Mouse (Mus musculus): Measurements from ENCODE around the gene BC051019. TPM values are rescaled to one million over a fixed set of nuclear protein-coding genes. Genes with fewer than 3 reads are reported as not detected.
A peak's percentile ranks its signal among the peaks of the same experiment; 100 is the strongest.

The BC051019 gene
- polyA plus RNA-seq, 1 experiment from 2014 or later, result 4.6 TPM

DNA sequence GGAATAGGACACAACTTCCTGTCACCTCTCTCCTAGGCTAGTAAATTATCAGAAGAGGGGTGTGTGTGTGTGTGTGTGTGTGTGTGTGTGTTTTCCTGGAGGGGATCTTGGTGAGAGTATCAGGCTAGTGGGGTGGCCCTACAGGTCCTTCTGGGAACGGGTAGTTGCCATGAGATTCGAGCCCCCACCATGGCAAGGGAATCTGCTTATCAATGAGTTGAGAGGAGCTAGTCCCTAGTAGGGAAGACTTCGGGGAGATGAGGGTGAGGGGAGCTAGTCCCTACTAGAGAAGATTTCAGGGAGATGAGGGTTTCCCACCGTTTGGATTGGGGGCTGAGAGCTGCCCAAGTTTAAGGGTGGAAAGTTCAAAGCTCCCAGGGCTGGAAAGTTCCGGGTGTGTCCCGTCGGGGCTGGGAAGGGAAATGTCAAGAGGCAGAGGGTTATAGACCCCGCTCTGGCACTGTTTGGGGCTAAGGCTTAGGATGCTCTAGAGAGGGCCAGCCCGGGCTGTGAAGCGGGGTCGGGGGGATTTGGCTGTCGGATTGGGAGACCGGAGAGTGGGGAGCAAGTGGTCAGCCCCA, 27.9 kb upstream of the BC051019 start:
- ATAC-seq (ENCODE audit: low read depth) (no peak), DNase-seq (ENCODE audit: low spot score) (no peak)
- Histone ChIP-seq H3K4me3 (ENCODE audit: low read depth, low read length) (peak overlapping the region; percentile 69), H3K9me3 (ENCODE audit: control insufficient read depth, low read length) (no peaks in the 10 kb centered on the region), H3K27me3 (replicated peaks; ENCODE audit: control insufficient read depth, insufficient read depth, low read length) (no peaks in the 10 kb centered on the region), H3K36me3 (ENCODE audit: control insufficient read depth, insufficient read depth, low read length) (peaks cover 4% of the 10 kb centered on the region; the same call in 1 of the 2 replicates), H3K27ac (replicated peaks; ENCODE audit: low read depth, low read length) (peak overlapping the region; percentile 83), H3K4me1 (ENCODE audit: control insufficient read depth, insufficient read depth, low read length) (peaks cover 16% of the 10 kb centered on the region), H3K9ac (ENCODE audit: low read depth, low read length) (peak overlapping the region; percentile 80), H3K4me2 (ENCODE audit: low read depth, low read length) (peak overlapping the region; percentile 67)
- WGBS, result 3% methylated on average over 13 of the region's 13 CpGs

DNA sequence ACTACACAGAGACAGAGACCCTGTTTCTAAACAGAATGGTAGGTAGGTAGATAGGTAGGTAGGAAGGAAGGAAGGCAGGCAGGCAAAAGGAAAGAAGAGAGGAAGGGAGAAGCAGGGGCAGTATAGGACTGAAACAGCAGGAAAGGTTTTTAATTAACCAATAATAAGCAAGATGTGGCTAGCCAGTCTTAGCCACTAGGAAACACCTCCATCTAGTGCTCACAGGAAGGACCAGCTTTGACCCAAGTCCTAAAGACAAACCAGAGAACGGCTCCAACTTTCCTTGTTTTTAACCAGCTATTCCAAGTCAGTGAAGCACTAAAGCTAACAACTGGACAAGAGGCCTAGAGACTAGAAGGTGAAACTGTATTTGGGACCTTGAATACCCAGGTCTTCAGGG, 24.1 kb upstream of the BC051019 start:
- Histone ChIP-seq H3K9ac (ENCODE audit: low read depth, low read length) (no peak overlapping the region), H3K4me1 (ENCODE audit: control insufficient read depth, insufficient read depth, low read length) (peaks cover 4% of the 10 kb centered on the region; the same call in 1 of the 2 replicates), H3K9me3 (ENCODE audit: control insufficient read depth, low read length) (no peaks in the 10 kb centered on the region), H3K27me3 (replicated peaks; ENCODE audit: control insufficient read depth, insufficient read depth, low read length) (no peaks in the 10 kb centered on the region), H3K4me2 (ENCODE audit: low read depth, low read length) (no peak overlapping the region), H3K4me3 (ENCODE audit: low read depth, low read length) (no peak overlapping the region), H3K27ac (replicated peaks; ENCODE audit: low read depth, low read length) (no peak overlapping the region), H3K36me3 (ENCODE audit: control insufficient read depth, insufficient read depth, low read length) (peaks cover 32% of the 10 kb centered on the region)
- ATAC-seq (ENCODE audit: low read depth) (no peak), DNase-seq (ENCODE audit: low spot score) (no peak)
- WGBS, result 44% methylated on average over 1 of the region's 1 CpGs

DNA sequence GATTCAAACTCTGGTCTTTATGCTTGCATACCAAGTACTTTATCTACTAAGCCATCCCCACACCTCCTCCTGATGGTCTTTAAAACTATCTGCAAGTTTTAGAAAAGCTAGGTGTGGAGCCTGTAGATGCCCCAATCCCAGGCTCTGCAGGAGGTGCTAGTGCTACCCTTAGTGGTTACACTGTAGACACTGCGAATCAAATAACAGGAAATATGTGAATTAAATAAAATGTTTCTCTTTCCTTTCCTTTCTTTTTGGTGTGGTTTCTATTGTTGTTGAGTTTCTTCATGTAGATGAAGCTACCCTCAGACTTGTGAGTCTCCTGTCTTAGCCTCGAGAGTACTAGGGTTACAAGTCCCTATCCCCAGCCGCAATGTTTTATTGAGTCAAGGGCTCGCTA, 18.1 kb upstream of the BC051019 start:
- H3K27me3 ChIP-seq (replicated peaks; ENCODE audit: control insufficient read depth, insufficient read depth, low read length), result no peaks in the 10 kb centered on the region
- ATAC-seq (ENCODE audit: low read depth) (no peak), DNase-seq (ENCODE audit: low spot score) (no peak)
- H3K4me3 ChIP-seq (ENCODE audit: low read depth, low read length), result no peak overlapping the region
- H3K9me3 ChIP-seq (ENCODE audit: control insufficient read depth, low read length), result no peaks in the 10 kb centered on the region
- H3K4me2 ChIP-seq (ENCODE audit: low read depth, low read length), result no peak overlapping the region
- WGBS, result 88% methylated on average over 4 of the region's 4 CpGs
- no peak overlapping the region for H3K9ac ChIP-seq (ENCODE audit: low read depth, low read length)
- peaks cover 60% of the 10 kb centered on the region for H3K36me3 ChIP-seq (ENCODE audit: control insufficient read depth, insufficient read depth, low read length)
- H3K27ac ChIP-seq (replicated peaks; ENCODE audit: low read depth, low read length), result no peak overlapping the region
- H3K4me1 ChIP-seq (ENCODE audit: control insufficient read depth, insufficient read depth, low read length), result no peaks in the 10 kb centered on the region

DNA sequence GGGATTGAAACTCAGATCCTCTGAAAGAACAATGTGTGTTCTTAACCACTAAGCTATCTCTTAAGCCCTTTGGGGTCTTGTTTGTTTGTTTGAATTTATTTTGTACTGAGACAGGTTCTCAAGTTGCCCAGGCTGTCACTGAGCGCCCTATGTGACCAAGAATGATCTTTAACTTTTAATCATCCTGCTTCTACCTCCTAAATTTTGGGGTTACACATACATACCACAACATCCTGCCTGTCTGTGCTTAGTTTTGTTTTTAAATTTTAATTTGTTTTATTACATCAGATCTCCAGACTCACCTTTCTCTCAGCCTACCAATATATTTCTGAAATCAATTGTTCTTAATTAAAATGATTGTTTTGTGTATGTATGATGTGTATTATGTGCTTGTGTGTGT, 17.4 kb upstream of the BC051019 start:
- H3K36me3 ChIP-seq (ENCODE audit: control insufficient read depth, insufficient read depth, low read length), result peaks cover 60% of the 10 kb centered on the region
- no peaks in the 10 kb centered on the region for H3K4me1 ChIP-seq (ENCODE audit: control insufficient read depth, insufficient read depth, low read length)
- H3K4me3 ChIP-seq (ENCODE audit: low read depth, low read length), result no peak overlapping the region
- no peaks in the 10 kb centered on the region for H3K27me3 ChIP-seq (replicated peaks; ENCODE audit: control insufficient read depth, insufficient read depth, low read length)
- H3K27ac ChIP-seq (replicated peaks; ENCODE audit: low read depth, low read length), result no peak overlapping the region; the same call in 1 of the 2 replicates
- no peaks in the 10 kb centered on the region for H3K9me3 ChIP-seq (ENCODE audit: control insufficient read depth, low read length)
- H3K4me2 ChIP-seq (ENCODE audit: low read depth, low read length), result no peak overlapping the region
- no peak for DNase-seq (ENCODE audit: low spot score)
- no peak for ATAC-seq (ENCODE audit: low read depth)
- 86% methylated on average over 1 of the region's 1 CpGs for WGBS
- no peak overlapping the region for H3K9ac ChIP-seq (ENCODE audit: low read depth, low read length)

DNA sequence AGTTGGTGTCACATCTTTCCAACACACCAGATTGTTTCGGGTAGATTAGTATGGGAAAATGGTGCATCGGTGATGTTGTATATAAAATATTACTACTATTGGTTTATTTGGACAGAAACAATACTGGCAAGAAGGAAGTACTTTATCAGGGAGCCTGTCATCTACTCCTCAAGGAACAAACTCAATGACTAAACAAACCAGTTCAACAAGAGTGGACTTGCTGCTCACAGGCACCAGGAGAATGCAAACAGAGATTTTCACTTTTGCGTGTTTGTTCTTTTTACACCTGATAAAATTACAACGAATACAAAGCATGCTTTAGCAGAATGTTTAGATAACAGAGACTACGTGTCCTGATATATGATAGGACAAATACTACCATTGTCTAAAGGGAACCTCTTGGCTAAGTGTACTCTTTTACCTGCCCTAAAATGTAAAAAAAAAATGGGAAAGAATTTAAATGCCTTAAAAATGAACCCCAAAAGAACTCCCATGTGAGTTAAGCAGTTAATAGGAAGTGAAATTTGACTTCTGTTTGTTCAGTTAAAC, 16.2 kb upstream of the BC051019 start:
- no peaks in the 10 kb centered on the region for H3K27me3 ChIP-seq (replicated peaks; ENCODE audit: control insufficient read depth, insufficient read depth, low read length)
- H3K4me2 ChIP-seq (ENCODE audit: low read depth, low read length), result no peak overlapping the region
- H3K4me3 ChIP-seq (ENCODE audit: low read depth, low read length), result no peak overlapping the region
- 77% methylated on average over 5 of the region's 5 CpGs for WGBS
- no peak overlapping the region for H3K9ac ChIP-seq (ENCODE audit: low read depth, low read length)
- H3K9me3 ChIP-seq (ENCODE audit: control insufficient read depth, low read length), result no peaks in the 10 kb centered on the region
- peak; percentile 76; the same call in 1 of the 2 replicates for ATAC-seq (ENCODE audit: low read depth)
- 0 out of 2 replicates have a peak overlapping the region, but pooled peaks have one; percentile 44 for H3K27ac ChIP-seq (replicated peaks; ENCODE audit: low read depth, low read length)
- H3K36me3 ChIP-seq (ENCODE audit: control insufficient read depth, insufficient read depth, low read length), result peaks cover 56% of the 10 kb centered on the region
- DNase-seq (ENCODE audit: low spot score), result peak; percentile 75
- H3K4me1 ChIP-seq (ENCODE audit: control insufficient read depth, insufficient read depth, low read length), result no peaks in the 10 kb centered on the region

DNA sequence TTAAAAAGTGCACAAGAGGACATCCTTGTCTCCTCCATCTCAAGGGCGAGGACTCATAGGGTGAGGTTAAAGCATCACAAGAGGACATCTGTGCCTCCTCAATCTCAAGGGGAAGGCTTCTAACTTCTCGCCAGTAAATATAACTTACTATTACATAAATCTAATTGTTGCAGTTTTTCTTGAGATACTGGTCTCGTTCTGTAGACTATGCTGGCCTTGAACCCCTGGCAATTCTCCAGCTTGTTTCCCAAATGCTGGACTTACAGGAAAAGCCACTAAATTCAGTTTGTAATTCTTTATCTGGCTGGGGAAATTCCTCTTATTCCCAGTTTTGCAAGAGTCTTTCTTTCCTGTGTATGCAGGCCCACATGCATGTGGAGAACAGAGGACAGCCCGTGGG, 11.2 kb upstream of the BC051019 start:
- peaks cover 12% of the 10 kb centered on the region; the same call in 1 of the 2 replicates for H3K4me1 ChIP-seq (ENCODE audit: control insufficient read depth, insufficient read depth, low read length)
- DNase-seq (ENCODE audit: low spot score) (no peak), ATAC-seq (ENCODE audit: low read depth) (no peak)
- H3K27ac ChIP-seq (replicated peaks; ENCODE audit: low read depth, low read length), result no peak overlapping the region
- H3K9me3 ChIP-seq (ENCODE audit: control insufficient read depth, low read length), result no peaks in the 10 kb centered on the region
- 84% methylated on average over 4 of the region's 4 CpGs for WGBS
- no peak overlapping the region for H3K9ac ChIP-seq (ENCODE audit: low read depth, low read length)
- H3K36me3 ChIP-seq (ENCODE audit: control insufficient read depth, insufficient read depth, low read length), result peaks cover 29% of the 10 kb centered on the region
- no peak overlapping the region for H3K4me3 ChIP-seq (ENCODE audit: low read depth, low read length)
- no peaks in the 10 kb centered on the region for H3K27me3 ChIP-seq (replicated peaks; ENCODE audit: control insufficient read depth, insufficient read depth, low read length)
- H3K4me2 ChIP-seq (ENCODE audit: low read depth, low read length), result no peak overlapping the region

DNA sequence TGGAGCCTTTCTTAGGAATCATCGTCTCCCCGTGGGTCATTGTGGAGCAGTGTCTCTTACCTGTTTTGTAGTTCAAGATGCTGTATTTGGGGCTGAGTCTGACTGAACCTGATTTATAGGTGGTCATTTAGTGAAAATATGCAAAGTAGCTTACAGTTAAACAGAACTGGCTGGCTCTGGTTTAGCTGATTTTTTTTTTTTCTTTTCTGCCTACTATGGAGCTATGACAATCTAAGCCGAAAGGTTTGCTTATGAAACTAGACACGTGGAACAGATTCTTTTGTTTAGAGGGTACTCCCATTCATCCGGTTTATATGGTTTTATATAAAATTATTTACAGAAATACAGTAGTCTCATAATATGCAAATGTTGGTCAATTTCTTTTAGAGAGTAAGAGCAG, 8.0 kb upstream of the BC051019 start, which contains the start of gene Ascl3:
TSS of gene Ascl3 (minus strand) at position 101 of the 400 bp plus-strand sequence.
- no peak within 1 kb of the TSS for H3K4me3 ChIP-seq (ENCODE audit: low read depth, low read length)
- no peaks in the 10 kb centered on the region for H3K27me3 ChIP-seq (replicated peaks; ENCODE audit: control insufficient read depth, insufficient read depth, low read length)
- H3K9me3 ChIP-seq (ENCODE audit: control insufficient read depth, low read length), result no peaks in the 10 kb centered on the region
- DNase-seq (ENCODE audit: low spot score), result no peak
- no peak for ATAC-seq (ENCODE audit: low read depth)
- peaks cover 11% of the 10 kb centered on the region for H3K36me3 ChIP-seq (ENCODE audit: control insufficient read depth, insufficient read depth, low read length)
- no peak within 1 kb of the TSS for H3K9ac ChIP-seq (ENCODE audit: low read depth, low read length)
- H3K4me1 ChIP-seq (ENCODE audit: control insufficient read depth, insufficient read depth, low read length), result peaks cover 12% of the 10 kb centered on the region; the same call in 1 of the 2 replicates
- H3K27ac ChIP-seq (replicated peaks; ENCODE audit: low read depth, low read length), result no peak within 1 kb of the TSS
- no peak within 1 kb of the TSS for H3K4me2 ChIP-seq (ENCODE audit: low read depth, low read length)
- WGBS, result 71% methylated on average over 5 of the region's 5 CpGs

DNA sequence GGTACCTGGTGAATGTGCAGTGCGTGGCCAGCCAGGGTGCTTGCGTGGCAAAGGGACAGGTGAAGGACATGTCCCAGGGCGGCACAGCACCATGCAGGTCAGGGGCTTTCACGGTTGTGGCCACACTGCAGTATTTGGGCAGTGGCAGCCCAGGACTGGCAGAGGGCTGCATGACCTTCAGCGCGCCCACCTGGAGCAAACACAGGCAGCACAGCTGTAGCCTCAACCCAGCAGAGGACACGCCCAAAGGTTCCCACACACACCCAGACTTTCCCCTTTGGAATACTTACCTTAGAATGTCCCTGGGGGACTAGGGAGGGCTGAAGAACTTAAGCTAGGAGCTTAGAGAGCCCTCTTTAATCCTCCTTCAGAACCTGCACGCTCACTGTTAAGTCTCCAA, 536 bp downstream of the BC051019 start:
- Histone ChIP-seq H3K4me2 (ENCODE audit: low read depth, low read length) (no peak overlapping the region), H3K9ac (ENCODE audit: low read depth, low read length) (no peak overlapping the region), H3K27me3 (replicated peaks; ENCODE audit: control insufficient read depth, insufficient read depth, low read length) (no peaks in the 10 kb centered on the region), H3K9me3 (ENCODE audit: control insufficient read depth, low read length) (0 out of 2 replicates have a peak, but pooled peaks cover 4% of the 10 kb centered on the region), H3K4me1 (ENCODE audit: control insufficient read depth, insufficient read depth, low read length) (no peaks in the 10 kb centered on the region), H3K27ac (replicated peaks; ENCODE audit: low read depth, low read length) (no peak overlapping the region), H3K36me3 (ENCODE audit: control insufficient read depth, insufficient read depth, low read length) (no peaks in the 10 kb centered on the region), H3K4me3 (ENCODE audit: low read depth, low read length) (no peak overlapping the region)
- 91% methylated on average over 7 of the region's 8 CpGs for WGBS
- DNase-seq (ENCODE audit: low spot score) (no peak), ATAC-seq (ENCODE audit: low read depth) (no peak)

DNA sequence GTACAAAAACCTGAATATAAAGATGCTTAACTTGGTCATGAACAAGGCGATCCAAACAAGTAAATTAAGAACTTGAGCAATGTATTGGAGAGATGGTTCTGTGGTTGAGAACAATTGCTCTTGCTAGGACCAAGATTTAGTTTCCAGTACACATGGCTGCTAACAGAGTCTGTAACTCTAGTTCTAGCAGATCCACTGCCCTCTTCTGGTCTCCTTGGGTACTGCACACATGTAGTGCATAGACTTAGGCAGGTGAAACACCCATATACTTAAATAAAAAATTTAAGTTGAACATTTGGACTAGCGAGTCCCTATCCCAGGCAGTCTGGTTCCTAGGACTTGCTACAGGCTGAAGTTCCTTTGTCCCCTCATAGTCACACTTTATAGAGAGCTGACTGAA, 1.0 kb downstream of the BC051019 start:
- no peak for DNase-seq (ENCODE audit: low spot score)

More for the DNA sequence above, 1.0 kb downstream of the BC051019 start:
- WGBS, result 99% methylated on average over 2 of the region's 2 CpGs
- Histone ChIP-seq H3K9me3 (ENCODE audit: control insufficient read depth, low read length) (0 out of 2 replicates have a peak, but pooled peaks cover 4% of the 10 kb centered on the region), H3K4me1 (ENCODE audit: control insufficient read depth, insufficient read depth, low read length) (no peaks in the 10 kb centered on the region), H3K36me3 (ENCODE audit: control insufficient read depth, insufficient read depth, low read length) (no peaks in the 10 kb centered on the region), H3K4me2 (ENCODE audit: low read depth, low read length) (no peak overlapping the region), H3K27ac (replicated peaks; ENCODE audit: low read depth, low read length) (no peak overlapping the region), H3K4me3 (ENCODE audit: low read depth, low read length) (no peak overlapping the region), H3K27me3 (replicated peaks; ENCODE audit: control insufficient read depth, insufficient read depth, low read length) (no peaks in the 10 kb centered on the region), H3K9ac (ENCODE audit: low read depth, low read length) (no peak overlapping the region)
- ATAC-seq (ENCODE audit: low read depth), result no peak
